Mouse (Mus musculus) limb, embryonic 15.5 days (tissue): Measurements from ENCODE around the gene Wdhd1. TPM values are rescaled to one million over a fixed set of nuclear protein-coding genes. Genes with fewer than 3 reads are reported as not detected.

ENCODE experiments used
- polyA plus RNA-seq: library from polyadenylated mRNA; unstranded; fragments of >200 nt; fragmentation: Nextera tagmentation; extraction: Ambion mirVana; gene quantifications from 2 replicates; pipeline ENCODE4 v1.2.1, GENCODE M21; 2015

Wdhd1 gene
- polyA plus RNA-seq, 1 experiment from 2014 or later, result 24.3 TPM

Other genes with a start within 250 kb of the Wdhd1 start
- gene Gch1, start 87.4 kb downstream of the Wdhd1 start, polyA plus RNA-seq, result 1.7 and 1.9 TPM in 2 replicates
- 3.1 and 4.4 TPM in 2 replicates for gene Socs4, start 74 bp upstream of the Wdhd1 start, polyA plus RNA-seq
- 59.9 and 60.4 TPM in 2 replicates for gene Mapk1ip1l, start 21.4 kb upstream of the Wdhd1 start, polyA plus RNA-seq
- 277 and 298 TPM in 2 replicates for gene Lgals3, start 90.9 kb upstream of the Wdhd1 start, polyA plus RNA-seq
- 34.4 and 36.8 TPM in 2 replicates for gene Dlgap5, start 141.6 kb upstream of the Wdhd1 start, polyA plus RNA-seq
- 22.1 and 24.2 TPM in 2 replicates for gene Fbxo34, start 173.6 kb upstream of the Wdhd1 start, polyA plus RNA-seq